Mouse (Mus musculus) CH12.LX (cell line): ENCODE results near the gene 1700113H08Rik. TPM values are rescaled to one million over a fixed set of nuclear protein-coding genes. Genes with fewer than 3 reads are reported as not detected.

Source experiments
- DNase-seq: peaks from one replicate; pipeline ENCODE4 v3.0.0-alpha.2; 2013; ENCODE audit errors: extremely low read depth
- H3K27ac ChIP-seq: 2 replicates; pipeline ENCODE4 v1.5.1; 2012; ENCODE audit warnings: low read depth, mild to moderate bottlenecking, control low read depth, moderate library complexity; ENCODE audit not compliant: insufficient read depth
- H3K27me3 ChIP-seq: replicated peaks from 2 replicates; pipeline ENCODE3; 2012; ENCODE audit warnings: inconsistent platforms
- H3K36me3 ChIP-seq, 2 experiments: replicated peaks in 1 of 2; 2 replicates each; pipeline versions ENCODE3 to v1.6.1; 2012; ENCODE audit warnings: inconsistent platforms in 1 of 2, low read length in 1 of 2, mild to moderate bottlenecking in 1 of 2, mixed read lengths in 1 of 2, moderate library complexity in 1 of 2; ENCODE audit not compliant: control insufficient read depth in 1 of 2, insufficient read depth in 1 of 2
- H3K4me1 ChIP-seq, 2 experiments: 2 replicates each; pipeline ENCODE4 v1.6.1; 2012; ENCODE audit warnings: inconsistent platforms in 1 of 2, moderate library complexity in 1 of 2; ENCODE audit not compliant: insufficient read depth in 2 of 2, control insufficient read depth in 1 of 2
- H3K4me2 ChIP-seq: 2 replicates; pipeline ENCODE4 v1.6.1; 2012; ENCODE audit warnings: low read depth, mild to moderate bottlenecking, control low read depth; ENCODE audit not compliant: poor library complexity, insufficient read depth, severe bottlenecking
- H3K4me3 ChIP-seq, 3 experiments: fragments of 150-350 bp in 1 of 3; sonication (generic) in 1 of 3; replicated peaks in 1 of 3; 2 replicates each; pipeline versions ENCODE3 to v1.5.1; 2011 to 2012; ENCODE audit warnings: low read depth in 2 of 3, low read length in 2 of 3, mild to moderate bottlenecking in 2 of 3, moderate library complexity in 2 of 3, control low read depth in 1 of 3, improper control_type of control experiment in 1 of 3, inconsistent platforms in 1 of 3, mixed read lengths in 1 of 3; ENCODE audit not compliant: poor library complexity in 1 of 3
- H3K79me2 ChIP-seq: replicated peaks from 2 replicates; pipeline ENCODE4 v1.6.1; 2012; ENCODE audit warnings: mild to moderate bottlenecking, moderate library complexity; ENCODE audit not compliant: control insufficient read depth, poor library complexity, insufficient read depth, severe bottlenecking; ENCODE audit errors: extremely low read depth
- H3K9ac ChIP-seq: 2 replicates; pipeline ENCODE4 v1.6.1; 2012; ENCODE audit warnings: low read depth, mild to moderate bottlenecking, control low read depth, moderate library complexity; ENCODE audit not compliant: insufficient read depth
- H3K9me3 ChIP-seq: replicated peaks from 2 replicates; pipeline ENCODE3; 2012; ENCODE audit warnings: low read length, inconsistent platforms, mixed read lengths
- BHLHE40 ChIP-seq: IDR thresholded peaks from 2 replicates; pipeline ENCODE4 v1.6.1; 2011; ENCODE audit warnings: mild to moderate bottlenecking, low read depth, low read length, improper control_type of control experiment
- CHD2 ChIP-seq: IDR thresholded peaks from 2 replicates; pipeline ENCODE4 v1.6.1; 2011; ENCODE audit warnings: low read length, improper control_type of control experiment
- E2F4 ChIP-seq: IDR thresholded peaks from 2 replicates; pipeline ENCODE4 v1.6.1; 2011; ENCODE audit warnings: low read depth, low read length, improper control_type of control experiment; ENCODE audit not compliant: insufficient replicate concordance
- ELF1 ChIP-seq: IDR thresholded peaks from 2 replicates; pipeline ENCODE4 v1.6.1; 2014; ENCODE audit warnings: low read depth, mild to moderate bottlenecking, inconsistent platforms, low read length, improper control_type of control experiment
- EP300 ChIP-seq: IDR thresholded peaks from 2 replicates; pipeline ENCODE4 v1.6.1; 2011; ENCODE audit warnings: low read length, improper control_type of control experiment
- ETS1 ChIP-seq: conservative IDR thresholded peaks from 2 replicates; pipeline ENCODE4 v1.6.1; 2012; ENCODE audit warnings: low read depth, mild to moderate bottlenecking, inconsistent platforms, low read length, improper control_type of control experiment, moderate library complexity
- HCFC1 ChIP-seq: IDR thresholded peaks from 2 replicates; pipeline ENCODE4 v1.6.1; 2012; ENCODE audit warnings: low read depth, mild to moderate bottlenecking, inconsistent platforms, low read length, improper control_type of control experiment
- KAT2A ChIP-seq: IDR thresholded peaks from 2 replicates; pipeline ENCODE4 v1.6.1; 2012; ENCODE audit warnings: low read length, improper control_type of control experiment, inconsistent platforms; ENCODE audit not compliant: insufficient replicate concordance
- MAFK ChIP-seq: IDR thresholded peaks from 2 replicates; pipeline ENCODE4 v1.6.1; 2011; ENCODE audit warnings: low read length, improper control_type of control experiment; ENCODE audit not compliant: insufficient replicate concordance
- MAZ ChIP-seq: IDR thresholded peaks from 2 replicates; pipeline ENCODE4 v1.6.1; 2012; ENCODE audit warnings: low read depth, mild to moderate bottlenecking, inconsistent platforms, low read length, improper control_type of control experiment, moderate library complexity
- MEF2A ChIP-seq: IDR thresholded peaks from 2 replicates; pipeline ENCODE4 v1.6.1; 2014; ENCODE audit warnings: low read depth, mild to moderate bottlenecking, inconsistent platforms, low read length, improper control_type of control experiment, borderline replicate concordance
- MXI1 ChIP-seq: IDR thresholded peaks from 2 replicates; pipeline ENCODE4 v1.6.1; 2011; ENCODE audit warnings: mild to moderate bottlenecking, low read depth, low read length, improper control_type of control experiment
- NELFE ChIP-seq: IDR thresholded peaks from 2 replicates; pipeline ENCODE4 v1.6.1; 2011; ENCODE audit warnings: low read depth, low read length, improper control_type of control experiment
- PAX5 ChIP-seq: IDR thresholded peaks from 2 replicates; pipeline ENCODE4 v1.6.1; 2012; ENCODE audit warnings: low read length, inconsistent platforms, mixed read lengths
- POLR2A ChIP-seq: IDR thresholded peaks from 2 replicates; pipeline ENCODE4 v1.6.1; 2011; ENCODE audit warnings: low read depth, mild to moderate bottlenecking, improper control_type of control experiment, low read length
- SIN3A ChIP-seq: IDR thresholded peaks from 2 replicates; pipeline ENCODE4 v1.6.1; 2012; ENCODE audit warnings: low read length, improper control_type of control experiment, inconsistent platforms
- TBP ChIP-seq: conservative IDR thresholded peaks from 2 replicates; pipeline ENCODE4 v1.6.1; 2011; ENCODE audit warnings: low read depth, low read length, improper control_type of control experiment
- USF1 ChIP-seq: IDR thresholded peaks from 2 replicates; pipeline ENCODE4 v1.6.1; 2014; ENCODE audit warnings: low read depth, mild to moderate bottlenecking, inconsistent platforms, low read length, improper control_type of control experiment
- USF2 ChIP-seq: conservative IDR thresholded peaks from 2 replicates; pipeline ENCODE4 v1.6.1; 2011; ENCODE audit warnings: low read depth, low read length, improper control_type of control experiment
- ZMIZ1 ChIP-seq: IDR thresholded peaks from 2 replicates; pipeline ENCODE4 v1.6.1; 2012; ENCODE audit warnings: low read depth, mild to moderate bottlenecking, inconsistent platforms, low read length, improper control_type of control experiment
- ZNF384 ChIP-seq: IDR thresholded peaks from 2 replicates; pipeline ENCODE4 v1.6.1; 2012; ENCODE audit warnings: low read depth, low read length, improper control_type of control experiment, inconsistent platforms
- dilution Hi-C: fragments of 300-500 bp; cut with MboI; formaldehyde crosslinking; loops from 2 replicates; pipeline ENCODE4 v1.14.3; 2020; ENCODE audit warnings: low sequenced_read_pairs; ENCODE audit not compliant: extremely low pct_unique_long_range_greater_than_20kb, extremely low pct_ligation_motif_present
- in situ Hi-C: fragments of 300-500 bp; cut with MboI; formaldehyde crosslinking; loops from 3 replicates; pipeline ENCODE4 v1.14.3; 2019; ENCODE audit warnings: low sequenced_read_pairs, low pct_ligation_motif_present, low pct_unique_long_range_greater_than_20kb, mixed read lengths
- polyA plus RNA-seq: library from polyadenylated mRNA; unstranded; fragments of >175 nt; gene quantifications from 2 replicates; pipeline ENCODE4 v1.2.1, GENCODE M21; 2012; ENCODE audit warnings: low read depth; ENCODE audit not compliant: insufficient read length
- total RNA-seq, 2 experiments: library from RNA; depleted of rRNA; stranded (reverse); fragments of 300-350 nt in 1 of 2; fragments of >200 nt in 1 of 2; gene quantifications; 2 replicates each; pipeline ENCODE4 v1.2.3; 2012 to 2014

The 1700113H08Rik gene
- total and polyA plus RNA-seq, 3 experiments = not detected

- Histone ChIP-seq H3K4me1 (no peaks in the 10 kb centered on the region), H3K9me3 (no peaks in the 10 kb centered on the region), H3K79me2 (no peaks in the 10 kb centered on the region), H3K4me2 (no peak overlapping the region), H3K36me3 (no peaks in the 10 kb centered on the region), H3K27ac (no peak overlapping the region), H3K4me3 (no peak overlapping the region), H3K27me3 (no peaks in the 10 kb centered on the region), H3K9ac (no peak overlapping the region)
- dilution Hi-C loops = no loop called here
- DNase-seq = no peak
- no peak for TF ChIP-seq KAT2A
- no peak for TF ChIP-seq ZNF384
- no peak for TF ChIP-seq TBP
- no peak for TF ChIP-seq MAFK
- no peak for TF ChIP-seq POLR2A
- TF ChIP-seq SIN3A = no peak
- TF ChIP-seq MEF2A = no peak
- no peak for TF ChIP-seq EP300
- no peak for TF ChIP-seq USF2
- TF ChIP-seq NELFE = no peak
- TF ChIP-seq ZMIZ1 = no peak
- TF ChIP-seq MAZ = no peak
- in situ Hi-C loops = no loop called here
Observed at GRCm38 (mm10) chr10:87230071-87230910, 172.4 kb downstream of the 1700113H08Rik start.

- dilution Hi-C loops = no loop called here
- H3K27me3 ChIP-seq = no peaks in the 10 kb centered on the region
- H3K4me3 ChIP-seq = no peak overlapping the region
- H3K4me2 ChIP-seq = peak overlapping the region; percentile 22; the same call in 1 of the 2 replicates
- H3K4me1 ChIP-seq = peaks cover 2 to 15% of the 10 kb centered on the region in 2 experiments; a peak in 2 of 4 replicates
- H3K79me2 ChIP-seq = no peaks in the 10 kb centered on the region
- no peak overlapping the region for H3K27ac ChIP-seq
- no peak overlapping the region for H3K9ac ChIP-seq
- no peaks in the 10 kb centered on the region for H3K9me3 ChIP-seq
- peak; percentile 33 for DNase-seq
- peak; percentile 57 for TF ChIP-seq USF1
- no peak for TF ChIP-seq POLR2A
- no peak for TF ChIP-seq NELFE
- 0 out of 2 replicates have a peak, but pooled peaks have one; percentile 28 for TF ChIP-seq ELF1
- peak; percentile 47 for TF ChIP-seq BHLHE40
- TF ChIP-seq ZMIZ1 = no peak
- TF ChIP-seq MXI1 = no peak
- no peak for TF ChIP-seq HCFC1
- TF ChIP-seq E2F4 = no peak
- peak; percentile 51 for TF ChIP-seq USF2
- no peak for TF ChIP-seq ETS1
- no peak for TF ChIP-seq MAZ
- no peak for TF ChIP-seq MAFK
- TF ChIP-seq CHD2 = 0 out of 2 replicates have a peak, but pooled peaks have one; percentile 26
- no peak for TF ChIP-seq PAX5
- TF ChIP-seq, all 38 proteins: peak for 5
- H3K36me3 ChIP-seq = no peaks in the 10 kb centered on the region
- in situ Hi-C loops = no loop called here
Observed at GRCm38 (mm10) chr10:87239332-87240008, 181.6 kb downstream of the 1700113H08Rik start.
